Mouse (Mus musculus): ENCODE data around the gene S100a1.

Gene S100a1

DNA sequence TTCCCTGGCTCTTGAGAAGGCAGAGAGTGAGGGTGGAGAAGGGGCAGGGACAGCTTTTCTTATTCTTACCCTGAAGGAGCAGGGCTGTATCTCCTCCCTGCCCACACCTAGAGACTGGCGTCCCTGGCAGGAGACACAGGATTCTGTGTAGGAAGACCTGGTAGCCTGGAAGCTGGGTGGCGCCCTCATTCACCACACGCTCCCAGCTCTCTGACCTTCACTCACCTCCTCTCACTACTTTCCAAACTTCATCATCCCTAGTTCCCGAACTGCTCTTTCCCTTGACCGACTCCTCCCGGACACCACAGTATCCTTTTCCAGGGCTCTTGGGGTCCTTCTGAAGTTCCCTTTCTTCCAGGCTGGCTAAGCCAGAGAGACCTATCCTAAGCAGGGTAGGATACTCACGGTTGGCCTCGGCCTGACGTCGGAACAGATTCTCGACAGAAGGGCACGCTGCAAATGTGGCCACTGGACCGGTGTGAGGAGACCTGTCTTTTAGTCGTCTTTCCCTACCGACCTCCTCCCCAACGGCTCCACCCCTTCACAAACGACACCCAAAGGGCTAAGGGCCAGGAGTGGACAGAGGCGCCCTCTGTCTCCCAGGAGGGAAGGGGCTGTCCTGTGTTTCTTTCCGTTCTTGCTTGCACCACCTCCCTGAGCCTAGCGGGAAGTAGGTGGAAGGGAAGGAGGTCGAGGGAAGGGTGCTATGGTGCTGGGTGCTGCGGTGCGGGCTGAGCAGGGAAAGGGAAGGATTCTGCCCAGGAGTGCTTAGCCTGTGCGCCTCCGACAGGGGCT lies at the start of gene S100a1, which contains the start of gene S100a13:
Gene S100a1 (minus strand): TSS at position 597 of the 795 bp plus-strand sequence.
Gene S100a13 (plus strand): TSS at position 640 of the 795 bp plus-strand sequence.
- peak; percentile 71 for DNase-seq (ENCODE audit: low spot score)

DNA sequence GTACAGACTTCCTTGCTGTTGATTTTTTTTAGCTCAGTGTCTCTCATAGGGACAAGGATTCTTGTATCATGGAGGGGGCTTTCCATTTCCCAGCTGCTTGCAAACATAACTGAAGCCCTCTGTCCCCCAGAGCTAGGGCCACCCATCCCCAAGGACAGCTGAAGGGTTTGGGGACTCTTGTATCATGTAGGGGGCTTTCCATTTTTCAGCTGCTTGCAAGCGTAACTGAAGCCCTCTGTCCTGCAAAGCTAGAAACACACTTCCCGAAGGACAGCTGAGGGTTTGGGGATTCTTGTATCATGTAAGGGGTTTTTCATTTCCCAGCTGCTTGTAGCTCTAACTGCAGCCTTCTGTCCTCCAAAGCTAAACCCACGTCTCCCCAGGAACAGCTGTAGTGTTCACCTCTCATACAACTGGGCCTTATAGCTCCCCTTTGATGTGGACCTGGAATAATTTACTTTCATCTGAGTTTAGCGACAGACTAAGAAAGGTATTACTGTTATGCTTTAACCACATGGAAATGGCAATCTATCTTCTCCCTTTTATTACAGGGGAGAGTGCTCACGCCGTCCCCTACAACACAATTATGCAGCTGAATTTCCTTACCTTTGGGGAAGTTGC lies 45.9 kb upstream of the S100a1 start, which contains the start of gene S100a3:
Gene S100a3 (plus strand): TSS at position 571 of the 621 bp plus-strand sequence.
- DNase-seq (ENCODE audit: low spot score): no peak

DNA sequence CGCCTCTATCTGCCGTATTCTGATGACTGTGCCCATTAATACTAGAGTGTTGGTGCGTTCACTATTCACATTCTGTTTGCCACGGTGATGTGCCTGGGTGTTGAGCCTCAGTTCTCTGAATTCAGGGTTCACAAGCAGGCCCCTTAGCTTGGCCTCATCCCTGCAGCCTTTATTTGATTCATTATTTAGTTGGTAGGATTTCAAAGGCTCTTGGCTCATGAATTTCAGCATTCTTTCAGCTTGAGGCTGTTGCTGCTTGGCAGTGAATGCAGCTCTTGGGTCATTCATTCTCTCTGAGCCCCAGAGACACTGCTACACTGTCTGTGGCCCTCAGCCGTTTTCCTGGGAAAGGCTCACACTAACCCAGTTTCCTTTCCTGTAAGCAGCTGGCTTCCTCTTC lies 41.8 kb upstream of the S100a1 start:
- no peak for DNase-seq (ENCODE audit: low spot score)

DNA sequence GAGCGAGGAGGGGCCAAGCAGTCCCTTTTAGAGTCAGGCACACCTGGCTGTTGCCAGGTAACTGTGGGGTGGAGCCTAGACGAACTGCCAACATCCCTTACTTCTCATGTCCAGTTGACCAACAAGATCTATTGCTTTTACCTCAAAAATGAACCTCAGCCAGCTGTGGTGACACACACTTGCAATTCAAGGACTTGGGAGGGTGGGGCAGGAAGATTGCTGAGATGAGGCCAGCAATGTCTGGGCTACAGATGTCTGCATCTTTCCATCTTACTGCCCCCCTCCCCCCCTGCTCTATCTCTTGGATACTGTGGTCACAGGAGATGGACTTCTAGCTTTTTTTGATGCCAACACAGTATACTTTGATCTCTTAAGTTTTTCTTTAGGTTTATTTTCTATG lies 38.0 kb upstream of the S100a1 start:
- DNase-seq (ENCODE audit: low spot score): no peak

DNA sequence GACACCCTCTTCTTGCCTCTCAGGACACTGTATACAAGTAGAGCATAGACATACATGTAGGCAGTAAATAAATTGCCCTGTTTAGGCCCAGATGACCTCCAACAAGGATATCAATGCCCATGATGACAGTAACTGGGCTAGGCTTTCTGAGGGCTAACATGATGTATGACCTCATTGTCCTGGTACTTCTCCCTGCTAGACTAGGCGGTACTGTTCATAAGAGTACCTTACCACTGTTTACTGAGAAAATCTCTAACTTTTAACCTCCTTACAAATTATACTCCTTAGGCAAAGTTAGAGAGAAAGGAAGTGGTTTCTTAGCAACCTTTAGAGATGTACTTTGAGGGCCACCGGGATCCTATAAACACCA lies 36.2 kb upstream of the S100a1 start:
- no peak for DNase-seq (ENCODE audit: low spot score)

DNA sequence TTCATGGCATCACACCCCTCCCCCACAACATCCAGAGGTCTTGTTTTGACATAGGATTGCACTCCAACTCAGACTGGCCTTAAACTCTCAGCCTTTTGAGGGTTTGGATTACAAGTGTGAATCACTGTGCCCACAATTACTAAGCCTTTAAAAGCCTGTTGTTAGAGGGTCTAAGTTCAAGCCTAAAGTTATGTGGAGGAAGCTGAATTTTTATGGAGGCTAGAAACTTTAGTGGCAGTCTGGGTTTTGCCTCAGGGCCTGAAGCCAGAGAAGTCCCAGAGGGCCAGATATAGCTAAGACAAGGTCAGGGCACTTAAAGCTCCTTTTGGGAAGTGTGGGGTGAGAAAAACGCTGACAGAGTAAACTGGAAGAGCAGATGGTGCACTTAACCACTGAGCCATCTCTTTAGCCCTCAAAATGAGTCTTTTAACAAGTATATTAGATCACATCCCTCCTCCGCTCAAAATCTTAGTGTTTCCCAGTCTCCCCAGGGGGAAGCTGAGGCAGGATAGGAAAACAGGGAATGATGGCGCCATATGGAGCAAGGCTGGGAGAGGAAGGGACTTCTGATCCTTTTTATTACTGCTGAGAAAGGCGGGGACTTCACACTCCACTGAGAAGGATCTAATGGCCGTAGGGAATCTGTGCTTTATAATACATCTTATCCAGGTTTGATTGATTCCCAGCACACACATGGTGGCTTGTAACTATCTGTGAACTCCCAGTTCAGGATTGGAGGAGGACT lies 35.7 kb upstream of the S100a1 start:
- DNase-seq (ENCODE audit: low spot score): no peak

DNA sequence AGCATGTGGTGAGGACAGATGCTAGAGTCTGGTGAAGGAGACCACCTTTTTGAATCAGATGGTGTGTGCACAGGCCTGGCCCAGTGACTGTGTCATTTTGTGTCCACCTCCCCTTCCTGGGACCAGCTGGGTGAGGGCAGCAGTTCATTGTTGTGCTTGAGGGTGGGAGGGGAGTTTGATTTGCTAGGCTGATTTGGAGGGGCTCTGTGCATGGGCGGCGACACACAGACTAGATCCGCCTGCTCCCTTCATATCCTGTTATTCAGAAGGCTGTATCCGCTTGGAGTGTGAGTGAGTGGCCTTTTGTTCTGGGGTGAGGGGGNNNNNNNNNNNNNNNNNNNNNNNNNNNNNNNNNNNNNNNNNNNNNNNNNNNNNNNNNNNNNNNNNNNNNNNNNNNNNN lies 26.7 kb upstream of the S100a1 start:
- DNase-seq (ENCODE audit: low spot score): no peak

DNA sequence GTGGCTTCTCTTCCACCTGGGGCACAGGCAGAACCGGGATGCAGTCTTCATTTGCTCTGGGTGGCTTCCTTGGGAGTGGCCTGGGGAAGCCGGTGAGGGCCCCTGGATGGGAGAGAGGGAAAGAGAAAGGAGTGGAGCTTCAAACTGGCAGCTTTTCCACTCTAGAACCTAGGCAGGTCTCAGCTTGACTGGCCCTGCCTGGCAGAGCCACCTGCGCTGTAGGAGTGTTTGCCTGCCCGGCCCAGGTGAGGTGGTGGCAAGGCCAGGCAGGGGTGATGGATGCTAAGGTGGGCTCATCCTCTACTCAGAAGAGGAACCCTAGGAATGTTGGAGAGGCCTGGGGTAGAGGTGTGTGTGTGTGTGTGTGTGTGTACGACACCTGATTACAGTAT lies 23.7 kb upstream of the S100a1 start:
- no peak for DNase-seq (ENCODE audit: low spot score)

DNA sequence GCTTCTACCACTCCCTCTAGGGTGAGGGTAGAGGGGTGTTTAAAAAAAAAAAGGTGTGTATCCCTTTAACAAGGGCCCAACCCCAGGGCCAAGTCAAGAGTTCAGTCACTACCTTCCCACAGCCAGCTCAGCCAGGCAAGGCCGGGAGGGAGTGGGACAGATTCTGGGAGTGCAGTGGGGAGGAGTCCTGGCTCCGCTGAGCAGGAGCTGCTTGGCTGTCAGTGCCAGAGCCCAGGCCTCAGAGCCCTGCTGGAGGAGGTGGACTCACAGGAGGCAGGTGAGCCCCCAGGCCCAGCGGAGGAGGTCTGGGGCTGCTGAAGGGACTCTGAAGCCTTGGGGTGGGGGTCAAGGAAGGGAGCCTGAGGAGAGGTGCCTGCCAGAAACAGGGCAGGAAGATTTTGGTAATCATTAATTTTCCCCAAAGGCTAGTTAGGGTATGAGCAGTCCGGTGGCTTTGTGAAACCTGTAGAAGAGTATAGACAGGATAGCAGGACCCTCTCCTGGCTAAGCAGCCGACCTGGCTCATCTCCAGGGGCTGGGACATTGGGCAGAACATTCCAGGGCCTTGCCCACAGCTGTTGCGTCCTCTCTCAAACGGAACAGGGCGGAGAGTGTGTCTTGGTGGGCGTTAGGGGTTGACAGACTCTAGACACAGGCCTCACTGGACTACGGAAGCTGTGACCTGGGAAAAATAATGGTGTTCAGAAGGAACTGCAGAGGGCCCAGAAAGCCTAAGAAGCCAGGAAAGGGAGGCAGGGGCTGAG lies 23.1 kb upstream of the S100a1 start, which contains the start of gene S100a16:
Gene S100a16 (plus strand): TSS at position 114 of the 764 bp plus-strand sequence.
- peak; percentile 77 for DNase-seq (ENCODE audit: low spot score)

DNA sequence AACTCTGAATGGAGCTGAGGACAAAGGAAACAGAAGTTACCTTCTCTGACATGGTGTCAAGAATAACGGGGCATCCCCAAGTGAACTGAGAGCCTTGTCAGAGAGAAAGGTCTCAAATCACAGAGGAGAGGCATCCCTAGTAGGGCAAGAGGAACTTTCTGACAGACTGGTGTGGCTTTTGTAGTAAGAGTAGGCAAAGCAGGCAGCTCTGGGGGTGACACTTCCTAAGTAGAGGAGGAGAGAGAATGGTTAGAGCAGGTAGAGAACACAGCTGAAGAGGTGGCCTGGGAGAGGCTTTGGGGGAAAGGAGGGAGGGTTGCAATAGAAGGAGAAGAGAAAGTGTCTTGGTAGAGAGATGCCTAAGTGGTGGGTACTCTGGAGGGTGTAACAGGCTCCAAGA lies 21.3 kb upstream of the S100a1 start:
- no peak for DNase-seq (ENCODE audit: low spot score)

DNA sequence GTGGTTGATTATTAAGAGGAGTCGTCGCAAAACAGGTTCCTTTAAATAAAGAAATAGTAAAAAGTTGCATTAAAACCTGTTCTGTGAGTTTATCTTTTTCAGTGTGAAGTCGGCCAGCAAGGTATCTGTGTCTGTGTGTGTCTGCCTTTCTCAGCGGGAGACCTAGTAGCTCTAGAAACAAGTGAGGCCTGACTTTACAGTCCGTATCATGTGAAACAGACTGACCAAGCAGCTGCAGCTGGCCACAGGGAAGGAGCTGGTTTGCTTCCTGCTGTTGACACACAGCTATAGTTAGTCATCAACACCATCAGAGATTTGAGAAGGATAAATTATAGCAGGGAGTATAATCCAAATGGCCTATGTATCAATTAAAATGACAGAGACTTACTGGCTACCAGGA lies 17.5 kb upstream of the S100a1 start:
- DNase-seq (ENCODE audit: low spot score): no peak

DNA sequence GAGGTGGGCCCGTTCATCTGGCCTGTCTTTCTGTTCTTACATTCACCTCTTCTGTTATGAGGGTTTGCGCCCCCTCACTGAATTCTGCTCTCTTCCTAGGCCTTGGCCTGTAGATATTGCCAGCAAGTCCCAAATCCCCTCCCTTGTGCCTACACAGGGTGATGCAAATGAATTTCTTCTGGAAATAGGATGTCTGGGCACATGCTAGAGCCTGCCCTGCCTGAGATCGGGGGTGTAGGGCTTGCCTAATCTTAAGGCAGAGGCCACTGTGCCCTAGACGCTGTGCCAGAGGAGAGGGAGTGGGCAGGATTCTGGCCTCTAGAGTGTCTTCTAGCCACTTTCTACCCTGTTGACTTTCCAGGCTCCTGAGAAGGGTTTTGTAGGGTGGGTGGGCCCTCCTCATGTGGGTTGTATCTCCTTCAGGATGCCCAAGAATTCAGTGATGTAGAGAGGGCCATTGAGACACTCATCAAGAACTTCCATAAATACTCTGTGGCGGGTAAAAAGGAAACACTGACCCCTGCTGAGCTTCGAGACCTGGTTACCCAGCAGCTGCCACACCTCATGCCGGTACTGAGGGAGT lies 13.2 kb upstream of the S100a1 start:
- no peak for DNase-seq (ENCODE audit: low spot score)

DNA sequence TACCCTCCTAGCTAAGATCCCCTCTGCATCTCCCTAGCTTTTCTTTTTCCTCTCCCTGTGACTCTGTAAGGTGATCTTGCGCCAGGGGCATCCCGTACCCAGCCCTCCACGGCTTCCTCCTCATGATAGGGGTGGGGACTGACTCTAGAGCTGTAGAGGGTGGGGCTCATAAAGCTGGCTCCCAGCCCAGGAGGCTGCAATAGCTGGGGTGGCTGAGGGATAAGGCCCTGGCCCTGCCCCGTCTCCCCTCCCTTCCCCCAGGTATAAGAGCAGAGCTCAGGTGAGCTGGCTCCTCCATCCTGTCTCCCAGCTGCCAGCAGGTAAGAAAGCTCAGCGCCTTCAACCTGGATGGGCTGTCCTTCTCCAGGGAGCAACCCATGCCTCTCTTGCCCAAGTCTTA lies 12.4 kb upstream of the S100a1 start, which contains the start of gene S100a14:
Gene S100a14 (plus strand): TSS at position 277 of the 400 bp plus-strand sequence.
- no peak for DNase-seq (ENCODE audit: low spot score)

DNA sequence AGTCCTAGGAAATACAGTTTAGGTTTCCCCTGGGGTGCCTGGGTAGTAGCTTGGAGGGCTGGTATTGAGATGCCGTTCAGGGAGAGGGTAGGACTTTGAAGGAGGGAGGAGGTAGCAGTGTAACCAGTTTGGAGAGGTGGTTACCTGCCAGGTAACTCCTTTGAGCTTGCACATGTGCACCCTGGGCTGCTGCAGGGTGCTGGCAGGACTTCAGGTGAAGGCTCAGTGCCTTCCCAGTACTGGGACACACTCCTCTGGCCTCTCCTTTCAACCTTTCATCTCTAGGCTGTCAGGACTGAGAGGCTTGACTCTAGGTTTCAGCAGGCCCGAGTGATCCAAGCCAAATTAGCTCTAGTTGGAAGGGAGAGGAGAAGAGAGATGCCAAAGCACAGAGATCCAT lies 11.9 kb upstream of the S100a1 start:
- no peak for DNase-seq (ENCODE audit: low spot score)

DNA sequence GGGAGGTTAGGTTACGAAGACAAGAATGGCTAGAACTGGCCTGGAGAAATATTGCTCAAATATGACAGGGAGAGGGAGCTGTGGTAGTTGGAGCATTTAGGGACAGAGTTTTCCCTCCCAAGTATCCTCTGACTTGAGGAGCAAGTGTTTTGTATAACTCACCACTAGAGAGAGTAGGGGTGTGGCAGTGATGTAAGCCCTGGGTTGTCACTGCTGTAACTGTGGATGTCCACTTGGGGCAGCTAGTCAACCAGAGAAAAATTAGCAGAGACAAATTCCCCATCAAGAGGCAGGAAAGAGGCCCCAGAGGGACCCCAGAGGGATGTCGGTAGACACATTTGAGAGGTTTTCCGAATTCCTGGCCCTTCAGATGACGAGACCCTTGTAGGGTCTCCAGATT lies 11.2 kb upstream of the S100a1 start:
- DNase-seq (ENCODE audit: low spot score): peak; percentile 24

DNA sequence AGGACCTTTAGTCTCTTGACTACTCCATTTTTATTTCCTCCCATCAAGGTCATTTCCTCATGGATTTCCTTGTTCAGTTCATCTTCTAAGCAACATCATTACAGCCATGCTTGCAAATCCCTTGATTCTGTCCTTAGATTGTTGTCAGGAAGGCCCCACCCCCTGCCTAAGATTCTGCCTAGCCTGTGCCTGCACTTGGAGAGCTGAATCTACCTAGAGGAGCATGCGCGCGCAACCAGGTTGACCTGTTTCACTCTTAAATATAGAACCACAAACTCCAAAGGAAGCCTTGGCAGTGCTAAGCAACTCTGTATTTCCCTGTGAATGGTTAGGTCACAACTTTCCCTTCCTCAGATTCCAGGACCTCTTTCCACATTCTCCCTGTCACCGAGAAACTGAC lies 3.5 kb upstream of the S100a1 start:
- DNase-seq (ENCODE audit: low spot score): no peak

DNA sequence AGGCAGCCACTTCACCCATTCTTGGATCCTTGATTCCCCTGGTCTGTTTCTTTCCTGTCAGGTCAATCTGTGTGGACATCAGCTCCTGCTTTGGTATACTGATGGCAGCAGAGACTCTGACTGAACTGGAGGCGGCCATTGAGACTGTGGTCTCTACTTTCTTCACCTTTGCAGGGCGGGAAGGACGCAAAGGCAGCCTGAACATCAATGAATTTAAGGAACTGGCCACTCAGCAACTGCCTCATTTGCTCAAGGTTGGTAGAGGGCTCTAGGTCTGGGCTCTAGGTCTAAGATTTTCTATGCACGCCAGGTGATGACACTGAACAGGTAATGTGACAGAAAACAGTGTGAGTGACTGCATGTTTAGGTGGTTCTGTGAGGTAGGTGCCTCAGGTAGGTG lies 1.6 kb upstream of the S100a1 start:
- no peak for DNase-seq (ENCODE audit: low spot score)

DNA sequence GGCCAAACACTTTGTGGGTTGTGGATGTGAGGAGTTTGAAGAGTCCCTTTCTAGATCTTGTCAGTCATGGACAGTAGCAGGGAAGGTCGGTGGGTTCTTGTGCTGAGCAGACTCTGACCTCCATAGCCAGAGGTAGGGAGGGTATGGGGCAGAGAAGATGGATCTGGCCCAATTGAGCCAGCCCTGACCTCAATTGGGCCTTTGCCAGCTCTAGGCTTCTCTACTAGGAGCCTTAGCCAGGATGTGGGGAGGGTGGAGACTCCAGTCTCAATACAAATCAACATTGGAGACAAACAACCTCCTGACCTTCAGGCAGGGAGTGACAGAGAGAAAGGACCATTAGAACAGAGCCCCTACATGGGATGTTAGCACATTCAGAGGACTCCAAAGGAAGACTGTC lies 1.1 kb upstream of the S100a1 start:
- DNase-seq (ENCODE audit: low spot score): no peak

DNA sequence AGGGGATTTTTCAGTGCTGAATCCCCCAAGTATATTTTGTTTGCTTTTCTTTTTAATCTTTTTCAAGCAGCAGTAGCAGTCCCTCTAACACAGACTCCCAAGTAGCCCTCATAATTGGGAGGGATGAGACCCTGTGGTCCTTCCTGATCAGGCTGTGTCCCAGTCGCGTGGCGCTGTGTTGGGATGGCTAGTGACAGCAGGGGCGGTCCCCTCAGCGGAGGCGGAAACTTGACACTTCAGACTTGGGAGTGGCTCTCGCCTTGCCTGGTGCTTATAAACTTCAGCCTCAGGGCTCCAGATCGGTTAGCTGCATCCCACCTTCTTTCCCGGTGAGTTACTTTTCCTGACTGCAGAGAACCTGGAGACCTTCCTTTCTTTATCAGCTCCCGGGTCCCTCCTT lies 499 bp upstream of the S100a1 start:
- DNase-seq (ENCODE audit: low spot score): peak; percentile 50

DNA sequence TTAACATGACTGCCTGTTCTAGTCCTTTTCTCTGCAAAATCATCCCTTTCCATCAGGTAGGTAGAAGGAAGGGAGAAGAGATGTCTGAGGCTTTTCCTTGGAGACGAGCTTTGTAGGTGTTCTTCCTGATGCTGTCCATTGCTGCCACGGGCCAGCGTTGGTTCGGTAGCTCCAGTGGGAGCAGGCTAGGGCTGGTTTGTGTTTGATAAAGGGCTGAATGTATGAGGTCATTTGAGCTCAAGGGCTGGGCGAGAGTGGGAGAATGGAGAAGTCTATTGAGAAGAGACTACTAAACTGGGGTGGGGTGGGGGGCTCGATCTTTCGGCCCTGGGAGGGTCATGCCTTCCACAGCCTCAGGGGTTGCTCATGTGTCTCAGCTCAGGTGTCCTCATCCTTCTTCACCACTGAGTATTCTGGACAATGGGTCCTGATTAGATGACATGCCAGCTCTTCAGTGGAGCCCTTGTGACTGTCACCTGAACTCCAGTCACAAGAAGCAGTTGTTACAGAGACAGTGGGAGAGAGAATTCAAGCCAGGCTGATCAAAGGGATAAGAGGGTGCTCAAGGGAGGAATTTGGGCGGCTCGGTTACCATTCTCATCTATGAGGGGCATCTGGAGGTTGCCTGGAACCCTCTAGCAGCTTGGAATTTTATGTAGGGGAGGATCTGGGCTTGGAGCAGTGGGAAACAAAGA lies 1.1 kb downstream of the S100a1 start:
- no peak for DNase-seq (ENCODE audit: low spot score)

DNA sequence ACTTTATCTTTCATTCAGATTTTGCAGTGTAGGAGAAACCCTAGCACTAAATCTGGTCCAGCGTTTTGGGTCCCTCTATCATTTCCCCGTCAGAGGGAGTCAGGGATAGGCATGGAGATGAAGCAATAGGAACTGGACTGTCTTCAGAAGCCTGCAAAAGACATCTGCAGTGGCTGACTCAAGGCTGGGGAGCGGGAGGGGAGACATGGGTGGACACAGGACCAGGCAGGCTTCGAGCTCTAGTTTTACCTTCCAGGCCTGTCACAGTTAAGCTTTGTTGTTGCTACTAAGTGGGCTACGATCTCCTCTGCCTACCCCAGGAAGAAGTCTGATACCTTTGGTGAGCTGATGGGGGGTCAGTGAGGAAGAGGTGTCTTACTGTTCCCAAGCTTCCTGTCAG lies 1.9 kb downstream of the S100a1 start:
- no peak for DNase-seq (ENCODE audit: low spot score)

Data from ovary, adult 18-20 months (tissue).